Mouse (Mus musculus): ENCODE measurements around the gene H2-Aa.

GRCm38 (mm10) chr17:34299356-34299755 is 11.7 kb upstream of the H2-Aa start:
- TF ChIP-seq CTCF (IDR thresholded peaks at IDR 0.05; ENCODE audit: low read depth) (no peak), EP300 (IDR thresholded peaks at IDR 0.05; ENCODE audit: low read depth) (no peak)
